Mouse (Mus musculus): ENCODE measurements at regions not wholly inside any gene's neighbourhood (a gene's known extent, or its start where the extent isn't known, plus 50 kb on each side); places are given as distances from the start of the nearest gene placed in this dataset.

- TF ChIP-seq CTCF (IDR thresholded peaks at IDR 0.05; ENCODE audit: control insufficient read depth, insufficient read depth, insufficient replicate concordance, low read depth, low read length) = no peak
- no peak for TF ChIP-seq POLR2A (IDR thresholded peaks at IDR 0.05; ENCODE audit: control insufficient read depth, low read depth, low read length)
Measured at GRCm38 (mm10) chr12:99060702-99061101, 140.3 kb downstream of the Ttc8 start.
